Mouse (Mus musculus) retina, postnatal 1 day (tissue): ENCODE results near the gene Catsperg1.
"Not testable (repeated sequence)": the region's sequence is repeated elsewhere in the genome, so short reads cannot be mapped to it uniquely, and the experiment has no call there.

Experiments used
- DNase-seq: peaks from one replicate; pipeline ENCODE4 v3.0.0-alpha.2; 2012

The Catsperg1 gene

DNA sequence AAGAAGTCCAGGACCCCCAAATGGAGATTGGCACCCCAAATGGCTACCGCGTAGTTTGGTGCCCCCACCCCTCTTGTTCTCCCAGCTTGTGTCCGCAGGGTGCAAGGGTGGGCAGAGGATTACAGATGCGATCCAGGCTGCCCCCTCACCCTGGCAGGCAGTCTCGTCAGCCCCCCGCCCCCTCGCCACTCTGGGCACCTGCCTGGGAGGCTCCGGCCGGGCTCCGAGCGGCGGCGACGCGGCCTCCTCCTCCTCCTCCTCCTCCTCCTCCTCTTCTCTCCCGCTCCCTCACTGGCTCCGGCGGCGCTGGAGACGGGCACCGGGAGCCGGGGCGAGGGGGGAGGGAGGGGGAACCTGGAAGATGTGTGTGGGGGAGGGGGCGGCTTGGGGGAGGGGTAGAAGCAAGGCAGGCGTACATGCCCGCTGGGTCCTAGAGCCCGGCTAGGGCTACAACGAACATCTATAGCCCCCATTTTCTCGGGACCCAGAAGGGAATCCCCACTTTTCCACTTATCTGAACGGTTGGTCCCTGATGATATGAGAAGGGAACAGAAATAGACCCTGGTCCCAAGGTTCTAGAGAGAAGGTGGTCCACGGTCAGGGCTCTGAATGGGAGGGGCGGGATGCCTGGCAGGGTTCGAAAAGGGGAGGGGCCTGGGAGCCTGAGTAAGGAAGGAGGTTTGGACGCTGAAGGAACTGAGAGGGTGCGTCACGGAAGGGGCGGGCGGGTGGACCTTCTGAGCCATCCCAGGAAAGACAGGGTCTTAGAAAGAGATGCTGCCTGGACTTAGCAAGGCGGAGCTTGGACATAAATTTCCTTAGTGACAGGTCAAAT, 44.4 kb downstream of the Catsperg1 start:
- peak; percentile 87 for DNase-seq

DNA sequence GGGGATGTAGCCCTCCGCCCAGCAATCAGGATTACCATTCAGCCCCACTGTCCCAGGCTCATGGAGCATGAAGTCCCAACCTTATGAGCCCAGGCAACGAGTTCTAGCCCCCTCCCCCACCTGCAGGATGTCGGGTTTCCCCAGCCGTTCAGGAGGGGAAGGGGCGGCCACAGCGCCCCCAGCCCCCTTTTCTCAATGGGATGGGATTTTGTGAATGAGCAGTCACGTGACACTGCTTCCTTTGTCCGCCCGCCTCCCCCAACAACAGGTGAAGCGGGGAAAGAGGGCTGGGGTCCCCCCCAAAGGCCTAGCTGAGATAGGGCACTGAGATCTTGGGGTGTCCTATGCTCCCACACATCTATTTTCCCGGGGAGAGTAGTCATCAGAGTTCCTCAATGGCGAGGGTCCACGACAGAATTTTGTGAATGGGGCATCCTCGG, 45.0 kb downstream of the Catsperg1 start:
- peak; percentile 55 for DNase-seq

DNA sequence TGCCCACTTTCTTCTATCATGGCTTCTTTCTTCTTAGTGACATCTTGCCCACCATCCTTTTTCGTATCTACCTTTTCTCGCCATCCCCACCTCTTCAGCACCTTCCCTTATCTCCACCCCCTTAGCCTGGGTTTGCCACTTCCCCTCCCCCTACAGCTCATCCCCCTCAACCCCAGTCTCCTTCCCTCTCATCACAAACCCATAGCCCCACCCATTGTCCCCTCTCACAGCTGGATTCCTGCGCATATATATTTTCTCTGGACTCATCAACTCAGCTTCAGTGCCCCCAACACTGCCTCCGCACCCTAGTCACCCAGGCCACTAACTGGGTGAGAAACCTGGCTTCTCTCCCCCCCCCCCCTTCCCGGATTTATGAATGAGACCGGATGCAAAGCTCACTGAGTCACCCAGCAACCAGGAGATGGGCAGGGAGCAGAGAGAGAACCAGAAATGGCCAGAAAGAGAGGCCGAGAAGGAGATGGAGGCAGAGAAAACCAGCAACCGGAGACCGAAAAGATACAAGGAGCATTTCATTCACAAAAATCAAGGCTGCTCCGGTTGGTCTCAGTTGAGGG, 45.6 kb downstream of the Catsperg1 start:
- peak; percentile 45 for DNase-seq

DNA sequence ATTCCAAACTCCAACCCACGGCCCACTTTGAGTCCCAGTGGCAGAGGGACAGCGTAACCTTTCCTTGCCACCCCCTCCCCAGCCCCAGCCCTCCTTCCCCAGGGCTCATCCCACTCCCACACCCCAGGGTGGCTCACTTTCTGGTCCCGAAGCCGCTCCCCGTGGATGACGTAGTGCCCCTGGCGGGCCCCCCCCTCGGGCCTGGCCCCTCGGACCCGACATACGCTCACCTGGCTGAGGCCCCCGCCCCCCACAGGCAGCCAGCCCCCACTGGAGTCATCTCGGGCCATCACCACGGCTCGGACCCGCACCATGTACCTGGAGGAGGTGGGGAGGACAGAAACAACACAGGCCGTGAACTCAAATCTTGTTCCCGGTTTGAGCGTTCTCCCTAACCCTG, 46.2 kb downstream of the Catsperg1 start:
- no peak for DNase-seq

DNA sequence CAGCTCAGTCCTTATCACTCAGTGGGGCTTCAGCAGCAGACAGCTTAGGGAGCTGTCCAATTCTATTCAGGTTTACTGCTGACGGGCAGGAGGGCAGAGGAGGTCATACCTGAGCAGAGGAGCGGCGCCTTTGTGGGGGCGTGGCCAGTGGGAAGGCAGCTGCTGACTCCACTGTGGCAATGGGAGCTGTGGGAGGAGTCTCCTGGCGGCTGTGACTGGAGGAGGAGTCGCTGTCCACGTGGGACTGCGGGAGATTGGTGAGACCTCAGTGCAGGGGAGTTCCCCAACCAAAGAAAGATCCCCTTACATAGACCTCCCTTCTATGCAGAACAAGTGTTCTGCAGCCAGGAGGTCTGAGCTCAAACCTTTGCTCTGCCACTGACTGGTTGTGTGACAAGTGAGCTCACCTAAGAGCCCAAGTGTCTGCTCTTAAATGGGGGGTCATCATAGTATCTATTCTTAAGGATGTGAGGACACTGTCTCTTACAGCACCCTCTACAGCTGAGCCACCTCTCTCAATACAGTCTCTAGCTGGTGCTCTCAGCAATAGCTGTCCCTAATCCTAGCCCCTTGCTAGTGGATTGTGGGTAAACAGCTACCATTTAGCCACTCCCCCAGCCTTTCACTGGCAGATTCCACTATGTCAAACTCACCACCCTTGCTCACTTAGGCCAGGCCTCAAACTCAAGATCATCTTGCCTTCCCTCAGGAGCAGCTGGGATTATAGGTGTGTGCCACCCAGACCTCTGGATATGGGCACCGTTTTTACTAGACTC, 50.9 kb downstream of the Catsperg1 start:
- peak; percentile 46 for DNase-seq

DNA sequence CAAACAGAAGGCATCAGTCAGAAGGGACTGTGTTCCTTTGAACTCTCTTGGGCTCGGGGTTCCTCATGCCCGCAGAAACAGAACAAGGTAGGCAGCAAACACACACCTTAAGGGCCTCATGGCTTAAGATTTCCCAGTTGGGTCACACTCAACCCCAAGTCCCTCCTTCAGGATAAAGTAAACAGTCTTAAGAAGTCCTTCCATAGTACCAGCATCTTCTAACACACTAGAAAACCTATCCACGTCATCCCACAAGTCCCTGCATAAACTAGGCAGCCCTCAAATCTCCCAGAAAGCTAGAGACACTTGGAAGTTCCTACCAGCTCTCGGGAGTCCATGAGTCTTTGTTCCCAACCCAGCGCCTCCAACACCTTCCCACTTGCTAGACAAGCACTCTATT, 51.5 kb downstream of the Catsperg1 start:
- no peak for DNase-seq

DNA sequence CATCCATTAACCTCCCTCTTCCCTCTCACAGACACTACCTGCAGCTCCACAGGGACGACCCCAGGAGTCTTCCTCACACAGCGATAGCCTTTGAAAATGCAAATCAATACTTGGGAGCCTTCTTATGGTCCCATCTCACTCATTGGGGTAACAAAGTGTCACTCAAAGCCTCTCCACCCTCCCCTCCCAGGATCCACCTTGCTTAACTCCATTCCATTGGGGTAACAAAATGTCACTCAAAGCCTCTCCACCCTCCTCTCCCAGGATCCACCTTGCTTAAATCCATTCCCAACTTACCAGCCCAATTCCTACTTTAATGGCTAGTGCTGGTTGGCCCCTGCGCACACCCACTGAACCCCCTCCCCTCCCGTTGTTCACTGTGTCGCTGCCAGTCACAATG, 55.6 kb downstream of the Catsperg1 start:
- DNase-seq, result peak; percentile 60

DNA sequence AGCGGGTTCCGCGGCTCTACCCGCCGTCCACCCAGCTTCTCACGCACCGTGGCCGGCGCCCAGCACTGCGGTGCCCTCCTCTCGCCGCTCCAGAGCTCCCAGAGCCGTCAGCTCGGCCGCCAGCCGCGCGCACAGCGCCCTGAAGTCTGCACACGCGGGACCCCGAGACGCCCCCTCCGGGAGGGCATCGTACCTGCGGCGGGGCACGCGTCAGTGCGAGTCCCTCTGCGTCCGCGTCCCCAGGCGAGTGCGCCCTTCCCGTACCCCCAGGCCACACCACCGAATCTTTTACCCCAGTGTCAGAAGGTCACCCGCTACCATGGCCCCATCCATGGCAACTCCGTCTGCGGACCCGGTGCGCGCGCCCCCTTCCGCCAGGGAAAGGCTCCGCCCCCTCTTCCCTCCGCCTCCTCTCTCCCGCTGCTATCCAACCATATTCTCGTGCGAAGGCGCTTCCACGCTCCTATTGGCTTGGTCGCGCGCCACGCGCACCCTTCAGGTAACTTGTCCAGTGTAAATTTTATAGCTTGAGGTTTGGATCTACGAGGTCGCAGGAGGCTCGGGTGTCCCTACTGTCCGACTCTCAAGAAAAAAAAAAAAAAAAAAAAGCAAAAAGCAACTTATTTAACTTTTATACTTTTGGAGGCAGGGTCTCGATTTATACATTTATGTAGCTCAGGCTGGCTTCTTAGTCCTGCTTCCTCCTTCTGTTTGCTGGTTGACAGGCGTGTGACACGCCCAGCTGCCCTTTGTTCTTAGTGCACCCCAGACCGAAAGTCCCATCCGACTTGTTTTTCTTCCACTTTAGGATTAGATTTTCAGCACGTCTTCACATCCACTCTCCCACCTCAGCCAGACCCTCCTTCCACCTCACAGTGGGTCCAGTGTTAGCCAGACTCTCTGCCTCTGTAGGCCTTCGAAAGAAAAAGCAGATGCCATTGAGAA, 57.7 kb downstream of the Catsperg1 start, which contains the start of gene Fam98c:
Fam98c (minus strand) TSS at position 397 of the 945 bp plus-strand sequence.
- peak; percentile 90 for DNase-seq

DNA sequence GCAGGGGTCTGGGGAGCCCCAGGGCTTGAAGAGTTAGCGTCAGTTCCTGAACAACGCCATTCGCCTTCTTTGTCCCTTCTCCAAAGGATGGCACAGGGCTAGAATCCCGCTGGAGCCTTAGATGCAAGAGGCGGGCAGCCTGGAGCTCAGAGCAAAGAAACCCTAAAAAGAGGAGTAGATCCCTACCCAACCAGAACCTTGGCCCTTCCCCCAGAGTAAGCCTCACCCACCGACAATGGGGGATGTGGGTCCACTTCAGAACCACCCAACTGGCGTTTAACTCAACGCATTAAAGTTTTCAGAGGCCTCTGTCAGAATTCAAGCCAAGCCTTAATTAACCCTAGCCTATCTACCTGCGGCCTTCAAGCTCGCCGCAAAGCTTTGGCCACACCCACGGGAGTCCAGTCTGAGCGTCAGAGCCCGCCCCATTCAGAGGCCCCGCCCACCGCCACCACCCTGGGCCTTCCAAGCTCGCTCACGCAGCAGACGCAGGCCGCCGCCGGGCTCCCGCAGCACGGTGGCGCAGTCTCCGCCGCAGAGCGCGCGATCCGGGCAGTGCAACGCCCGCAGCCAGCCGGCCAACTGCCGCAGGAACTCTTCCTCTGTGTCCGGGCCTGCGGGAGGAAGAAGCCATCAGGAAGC, 58.5 kb downstream of the Catsperg1 start:
- DNase-seq, result peak; percentile 91

DNA sequence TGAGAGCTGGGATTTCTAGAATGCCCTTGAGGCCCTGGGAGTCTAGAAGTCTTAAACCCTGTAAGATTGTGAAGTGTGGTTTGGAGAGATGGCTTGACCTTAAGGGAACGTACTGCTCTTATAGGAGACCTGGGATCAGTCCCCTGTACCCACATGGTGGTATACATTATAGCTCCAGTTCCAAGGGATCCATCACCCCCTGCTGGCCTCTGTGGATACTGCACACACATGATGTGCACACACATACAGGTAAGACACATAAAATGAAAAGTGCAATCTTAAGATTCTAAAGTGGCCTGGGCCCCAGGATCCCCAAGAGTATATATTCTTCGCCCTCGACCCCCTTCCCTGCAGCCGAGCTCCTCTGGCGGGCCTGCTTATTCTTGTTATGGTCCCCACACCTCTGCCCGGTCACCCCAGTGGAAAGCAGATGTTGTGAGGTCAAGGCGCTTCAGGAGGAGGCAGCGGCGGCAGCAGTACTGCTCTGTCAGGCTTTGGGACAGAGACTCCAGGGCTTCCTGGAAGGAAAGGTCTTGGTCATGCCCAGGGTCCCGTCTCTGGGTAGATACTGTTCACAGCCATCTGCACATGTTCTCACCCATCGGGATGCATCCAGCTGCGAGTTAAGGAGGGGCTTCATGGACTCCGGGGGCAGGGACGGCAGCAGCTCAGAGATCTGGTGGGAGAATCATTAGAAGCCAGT, 59.7 kb downstream of the Catsperg1 start:
- no peak for DNase-seq

DNA sequence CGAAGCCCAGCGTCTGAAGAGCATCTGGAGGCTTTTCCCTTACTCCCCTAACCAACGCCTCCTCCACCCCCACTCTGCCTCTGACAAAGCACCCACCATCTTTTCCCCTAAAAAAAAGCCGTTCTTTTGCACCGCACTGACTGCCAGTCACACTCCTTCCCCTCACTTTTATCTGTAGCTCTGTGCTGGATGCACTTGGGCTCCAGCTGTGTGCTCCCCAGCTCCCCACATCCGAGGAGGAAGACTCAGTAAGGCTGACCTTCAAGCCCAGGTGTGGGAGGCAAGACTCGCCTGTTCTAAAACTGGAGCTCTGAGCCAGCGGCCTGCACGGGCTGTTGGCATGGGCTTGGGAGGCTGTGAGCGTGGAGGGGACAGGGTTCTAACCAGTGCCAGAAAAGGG, 62.3 kb downstream of the Catsperg1 start:
- DNase-seq, result no peak

DNA sequence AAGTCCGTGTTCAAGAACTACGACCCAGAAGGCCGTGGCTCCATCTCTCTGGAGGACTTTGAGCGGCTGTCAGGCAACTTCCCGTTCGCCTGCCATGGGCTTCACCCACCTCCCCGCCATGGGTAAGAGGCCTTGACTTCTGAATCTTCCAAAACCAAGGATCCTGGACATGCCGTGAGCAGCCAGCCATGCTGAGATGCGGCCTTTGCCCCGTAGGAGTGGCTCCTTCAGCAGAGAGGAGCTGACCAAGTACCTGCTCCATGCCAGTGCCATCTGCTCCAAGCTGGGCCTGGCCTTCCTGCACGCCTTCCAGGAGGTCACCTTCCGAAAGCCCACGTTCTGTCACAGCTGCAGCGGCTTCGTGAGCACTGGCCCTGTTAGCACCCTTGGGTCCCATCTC, 65.1 kb downstream of the Catsperg1 start:
- DNase-seq, result no peak

DNA sequence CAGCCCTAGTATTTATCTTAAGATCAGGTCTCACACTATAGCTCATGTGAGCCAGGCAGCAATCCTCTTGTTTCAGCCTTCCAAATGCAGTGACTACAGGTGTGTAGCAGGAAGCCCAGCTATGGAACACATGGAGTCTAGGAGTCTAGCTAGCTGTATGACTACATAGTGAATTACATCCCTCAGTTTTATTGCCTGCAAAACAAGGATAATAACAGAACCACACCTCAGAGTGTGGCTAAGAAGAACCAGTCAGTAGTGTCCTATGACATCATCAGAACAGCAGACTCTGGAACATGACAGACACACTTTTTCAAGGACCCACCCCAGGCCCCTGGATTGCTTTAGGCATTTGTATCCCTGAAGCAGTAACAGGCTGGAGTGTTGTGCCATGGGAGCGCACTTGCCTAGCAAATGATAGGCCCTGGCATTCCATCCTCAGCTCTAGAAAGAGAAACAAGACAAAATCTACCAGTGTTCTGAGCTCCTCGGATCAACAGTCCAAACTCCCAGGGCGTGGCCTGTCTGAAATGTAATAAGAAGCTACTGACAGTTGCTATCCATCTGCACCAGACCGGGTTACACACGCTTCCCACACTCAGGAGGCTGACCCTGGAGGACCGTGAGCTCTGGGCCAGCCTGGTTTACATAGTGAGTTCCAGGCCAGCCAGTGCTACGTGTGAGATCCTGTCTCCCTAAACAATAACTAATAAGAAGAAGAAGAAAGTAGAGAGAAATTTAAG, 67.0 kb downstream of the Catsperg1 start:
- DNase-seq, result no peak

DNA sequence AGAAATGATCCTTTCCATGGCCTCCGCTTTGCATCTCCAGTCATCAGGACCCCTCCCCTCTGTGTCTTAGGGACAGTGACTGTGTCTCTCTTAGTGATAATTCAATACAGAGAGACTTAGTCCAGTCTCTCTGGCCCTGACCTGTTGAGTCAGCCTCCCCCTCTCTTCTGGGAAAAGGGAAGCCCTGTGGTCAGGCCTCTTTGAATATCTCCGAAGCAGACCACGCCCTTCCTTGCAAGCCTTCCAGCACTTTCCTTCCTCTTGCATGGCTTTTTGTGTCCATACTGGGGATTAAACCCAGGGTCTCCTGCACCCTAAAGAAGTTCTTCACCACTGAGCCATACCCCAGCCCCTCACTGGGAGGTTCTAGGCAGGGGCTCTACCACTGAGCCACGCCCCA, 69.8 kb downstream of the Catsperg1 start:
- DNase-seq, result no peak

DNA sequence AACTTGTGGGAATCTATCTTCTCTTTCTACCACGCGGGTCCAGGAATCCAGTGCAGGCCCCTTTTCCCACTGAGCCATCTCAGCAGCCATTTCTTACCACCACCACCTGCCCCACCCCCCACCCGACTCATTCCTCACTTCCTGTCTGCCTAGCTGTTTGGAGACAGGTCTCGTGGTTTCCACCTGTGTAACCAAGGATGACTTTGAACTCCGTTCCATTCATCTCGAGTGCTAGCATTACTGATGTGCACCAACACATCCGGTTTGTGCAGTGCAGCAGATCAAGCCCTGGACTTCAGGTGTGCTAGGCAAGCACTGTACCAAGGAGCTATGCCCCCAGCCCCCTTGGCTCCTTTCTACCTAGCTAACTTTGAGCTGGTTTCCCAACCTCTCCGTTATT, 72.4 kb downstream of the Catsperg1 start:
- DNase-seq, result no peak

DNA sequence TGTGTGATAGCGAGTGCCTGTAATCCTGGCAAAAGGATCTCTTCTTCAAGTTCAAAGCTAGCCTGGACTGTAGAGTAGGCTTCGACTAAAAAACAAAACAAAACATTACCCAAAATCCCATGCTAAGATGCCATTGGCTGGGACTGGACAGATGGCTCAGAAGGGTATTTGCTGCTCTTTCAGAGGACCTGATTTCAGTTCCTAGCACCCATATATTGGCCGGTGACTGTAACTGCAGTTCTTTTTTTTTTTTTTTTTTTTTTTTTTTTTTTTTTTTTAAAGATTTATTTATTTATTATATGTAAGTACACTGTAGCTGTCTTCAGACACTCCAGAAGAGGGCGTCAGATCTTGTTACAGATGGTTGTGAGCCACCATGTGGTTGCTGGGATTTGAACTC, 74.6 kb downstream of the Catsperg1 start:
- DNase-seq, result not testable (repeated sequence)

DNA sequence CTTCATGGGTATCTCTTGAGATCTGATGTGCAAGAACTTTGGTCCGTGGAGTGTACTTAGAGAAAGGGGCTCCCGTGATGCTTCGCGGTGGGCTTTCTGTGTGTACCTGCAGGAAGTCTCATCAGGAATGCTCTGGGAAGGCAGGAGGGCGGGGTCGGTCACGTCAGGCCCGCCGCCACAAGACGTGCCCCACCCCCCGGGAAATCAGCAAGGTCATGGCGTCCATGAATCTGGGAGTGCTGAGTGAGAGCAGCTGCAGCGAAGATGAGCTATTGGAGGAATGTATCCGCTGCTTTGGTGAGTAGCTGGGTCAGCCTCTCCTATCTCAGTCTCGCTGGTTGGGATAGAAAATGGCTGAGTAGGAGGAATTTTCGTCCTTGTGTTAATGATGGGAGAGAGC, 76.4 kb downstream of the Catsperg1 start:
- no peak for DNase-seq

DNA sequence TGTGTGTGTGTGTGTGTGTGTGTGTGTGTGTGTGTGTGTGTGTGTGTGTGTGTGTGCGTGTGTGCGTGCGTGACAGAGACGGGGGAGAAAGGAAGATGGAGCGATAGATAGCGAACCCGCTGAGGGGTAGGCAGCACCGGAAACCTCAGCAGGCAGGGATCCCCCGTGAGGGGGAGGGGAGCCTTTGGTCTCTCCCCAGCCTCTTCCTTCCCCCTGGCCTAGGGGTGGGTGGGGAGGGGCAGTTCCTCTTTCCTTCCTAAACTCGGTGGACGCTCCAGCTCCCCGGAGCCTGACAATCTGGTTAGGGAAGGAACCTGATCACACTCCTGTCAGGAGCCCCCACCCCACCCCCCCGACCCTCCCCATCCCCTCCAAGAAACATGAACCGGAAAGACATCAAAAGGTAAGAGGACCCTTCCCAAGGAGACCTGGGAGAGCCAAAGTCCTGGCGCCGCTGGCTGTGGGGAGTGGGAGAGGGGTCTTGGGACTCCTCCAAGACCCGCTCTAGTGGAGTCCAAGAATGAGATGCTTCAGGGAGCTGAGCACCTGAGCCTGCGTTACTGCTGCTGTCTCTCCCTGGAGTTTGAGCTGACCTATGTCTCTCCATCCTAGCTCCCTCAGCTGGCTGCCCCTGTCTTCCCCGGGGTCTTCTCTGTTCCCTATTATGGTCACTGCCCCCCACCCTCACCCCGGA, 79.0 kb downstream of the Catsperg1 start, which contains the start of gene Rasgrp4:
Rasgrp4 (plus strand) TSS at position 159 of the 694 bp plus-strand sequence.
- DNase-seq, result peak; percentile 47

DNA sequence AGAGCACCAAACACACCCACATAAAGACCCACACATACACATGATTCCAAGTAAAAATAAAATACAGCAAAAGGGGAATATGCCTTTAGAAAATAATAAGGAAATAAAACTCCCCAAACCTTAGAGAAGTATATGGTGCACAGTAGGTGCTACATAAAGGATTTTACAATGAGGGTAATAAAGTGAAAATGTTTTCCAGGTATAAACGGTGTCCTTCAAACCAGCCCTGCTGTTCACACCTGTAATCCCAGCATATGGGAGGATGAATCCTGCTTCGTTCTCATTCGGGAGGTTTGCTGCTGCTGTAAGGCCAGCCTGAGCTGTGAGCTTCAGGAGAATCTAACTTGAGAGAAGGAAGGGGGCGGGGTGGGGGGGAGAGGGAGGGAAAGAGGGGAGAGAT, 79.6 kb downstream of the Catsperg1 start:
- DNase-seq, result no peak
